Mouse (Mus musculus): ENCODE results near the gene Nck2.

Gene Nck2

DNA sequence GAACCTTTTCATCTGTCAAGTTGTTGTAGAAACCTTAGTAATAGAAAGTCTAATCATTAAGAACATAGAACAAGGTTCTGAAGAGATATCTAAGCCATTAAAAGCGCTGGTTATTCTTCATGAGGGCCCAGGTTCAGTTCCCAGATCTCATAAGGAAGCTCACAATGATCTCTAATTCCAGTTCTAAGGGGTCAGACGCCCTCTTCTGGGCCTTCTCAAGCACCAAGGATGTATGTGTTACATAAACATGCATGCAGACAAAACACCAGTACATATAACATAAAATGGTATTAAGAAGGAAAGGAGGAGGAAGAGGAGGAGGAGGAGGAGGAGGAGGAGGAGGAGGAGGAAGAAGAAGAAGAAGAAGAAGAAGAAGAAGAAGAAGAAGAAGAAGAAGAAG is 145.5 kb downstream of the Nck2 start:
- DNase-seq, result no peak

DNA sequence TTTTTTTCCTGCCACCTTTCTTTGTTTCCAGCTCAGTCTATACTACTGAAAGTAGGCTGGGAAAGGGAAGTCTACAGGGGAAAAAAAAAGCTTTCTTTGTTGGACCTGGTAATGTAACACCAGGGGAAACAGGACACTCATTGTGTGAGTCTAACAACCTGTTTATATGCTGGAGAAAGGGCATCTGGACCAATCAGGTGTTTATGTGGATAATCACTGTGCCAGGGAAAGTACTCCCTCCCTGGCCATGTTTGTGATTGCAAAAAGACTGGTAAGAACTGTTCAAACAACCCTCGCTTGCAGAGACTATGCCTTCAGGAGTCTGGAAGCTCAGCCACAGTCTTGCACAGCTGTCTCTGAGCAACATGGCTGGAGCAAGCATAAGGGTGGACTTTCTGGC is 146.3 kb downstream of the Nck2 start:
- DNase-seq, result peak in 1 of 2 experiments; percentile 20

DNA sequence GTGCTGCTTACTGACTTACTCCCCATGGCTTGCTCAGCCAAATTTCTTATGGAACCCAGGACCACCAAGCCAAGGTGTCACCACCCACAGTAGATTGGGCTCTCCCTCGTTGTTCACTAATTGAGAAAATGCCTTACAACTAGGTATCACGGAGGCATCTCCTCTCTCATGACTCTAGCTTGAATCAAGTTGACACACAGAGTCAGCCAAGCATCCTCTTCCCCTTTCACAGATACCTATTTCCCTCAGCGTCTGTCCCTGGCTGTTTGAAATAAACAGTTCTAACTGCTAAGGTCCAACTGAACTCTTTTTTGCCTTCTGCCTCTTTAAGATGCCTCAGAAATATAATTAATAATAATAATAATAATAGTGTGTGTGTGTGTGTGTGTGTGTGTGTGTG is 148.7 kb downstream of the Nck2 start:
- no peak for DNase-seq

DNA sequence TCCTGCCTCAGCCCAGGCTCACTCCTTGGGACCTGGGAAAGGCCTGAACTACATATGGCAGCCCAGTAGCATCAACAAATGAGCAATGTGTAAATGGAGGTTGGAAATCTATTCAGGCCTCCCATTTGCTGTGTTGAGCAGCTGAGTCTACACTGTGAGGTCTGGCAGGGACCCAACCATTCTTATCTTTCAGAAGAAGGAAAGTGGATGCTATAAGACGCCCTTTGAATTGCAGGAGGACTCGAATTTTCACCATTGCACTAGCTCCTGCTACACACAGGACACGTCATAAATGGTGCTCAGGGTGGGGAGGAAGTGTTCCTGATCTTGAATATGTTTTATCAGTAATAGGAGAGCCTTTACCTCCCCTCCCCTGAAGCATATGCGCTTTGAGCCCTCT is 150.4 kb downstream of the Nck2 start:
- DNase-seq, result no peak

DNA sequence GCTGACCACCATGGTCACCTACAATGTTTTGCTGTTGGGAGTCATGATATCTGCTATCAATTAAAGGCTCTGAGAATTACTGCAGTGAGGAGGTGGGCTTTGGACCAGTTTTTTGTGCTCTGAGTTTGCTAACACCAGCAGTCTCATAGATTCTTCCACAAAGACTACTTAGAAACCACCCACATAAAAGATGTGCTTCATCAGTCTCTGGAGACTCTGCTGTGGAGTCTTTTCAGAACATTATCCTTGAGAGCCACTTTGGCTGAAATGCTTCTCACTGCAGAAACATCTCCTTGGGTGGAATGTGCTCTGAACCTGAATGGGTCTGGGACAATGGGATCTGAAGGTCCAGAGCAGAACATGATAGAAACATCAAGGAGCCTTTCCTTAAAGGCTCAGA is 153.4 kb downstream of the Nck2 start:
- no peak for DNase-seq

DNA sequence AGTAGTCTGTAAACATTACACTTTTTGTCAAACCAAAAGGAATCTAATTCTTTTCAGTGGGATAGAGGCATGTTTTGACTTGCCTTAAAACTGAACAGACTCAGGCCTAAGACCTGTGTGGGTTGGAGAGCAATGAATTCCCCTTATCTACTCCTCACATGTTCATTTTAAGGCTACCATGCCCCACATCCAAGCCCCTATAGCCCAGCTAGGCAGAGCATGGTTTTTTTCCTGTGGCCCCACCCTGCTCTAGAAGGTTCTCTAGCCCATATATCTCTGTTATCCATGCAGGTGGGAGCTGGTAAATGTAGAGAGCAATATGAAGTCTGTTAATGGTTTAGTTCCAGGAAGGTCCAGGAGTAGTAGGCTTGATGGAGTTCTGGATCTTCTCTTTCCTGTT is 155.1 kb downstream of the Nck2 start:
- no peak for DNase-seq

DNA sequence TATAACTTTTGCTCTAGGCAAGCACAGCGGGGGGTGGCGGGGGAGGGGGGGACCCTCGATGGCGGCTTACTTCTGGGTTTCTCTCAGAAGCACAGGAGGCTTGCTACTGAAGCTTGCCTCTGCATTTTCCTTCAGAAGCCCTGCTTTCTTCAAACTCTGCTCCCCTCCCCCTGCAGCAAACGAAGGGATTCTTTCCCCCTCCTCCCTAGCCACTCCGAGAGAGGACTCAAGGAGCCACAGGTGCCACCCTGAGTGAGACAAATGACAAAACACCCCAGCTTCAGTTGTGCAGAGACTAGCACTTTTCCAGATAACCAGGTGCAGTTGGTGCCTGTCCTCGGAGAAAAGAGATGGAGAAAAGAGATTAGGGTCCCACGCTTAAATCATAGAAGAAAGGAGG is 156.7 kb downstream of the Nck2 start:
- no peak for DNase-seq

DNA sequence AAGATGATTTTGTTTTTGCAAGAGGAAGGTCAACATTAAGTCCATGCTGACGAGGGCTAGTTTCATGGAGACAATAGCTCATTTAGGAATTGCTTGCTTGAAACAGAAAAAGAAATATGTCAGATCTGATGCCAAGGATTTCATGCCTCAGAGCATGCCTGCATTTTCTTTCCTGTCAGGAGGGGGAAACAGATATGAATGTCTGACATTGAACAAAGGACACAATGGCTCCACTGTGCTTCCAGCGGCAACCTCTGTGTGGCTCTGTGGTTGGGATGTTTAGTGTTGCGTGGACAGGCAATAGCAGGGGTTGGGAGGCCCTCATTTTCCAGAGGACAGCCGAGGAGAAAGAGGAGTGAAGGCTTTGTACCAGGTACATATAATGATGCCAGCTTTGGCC is 171.6 kb downstream of the Nck2 start:
- no peak for DNase-seq
